Mouse (Mus musculus) limb, embryonic 11.5 days (tissue): ENCODE measurements around the gene Tmem198. TPM values are rescaled to one million over a fixed set of nuclear protein-coding genes. Genes with fewer than 3 reads are reported as not detected.
A peak's percentile ranks its signal among the peaks of the same experiment; 100 is the strongest.

Experiments used
- ATAC-seq: fragments of 200-750 bp; cut with Nextera tagmentation; 2 replicates; pipeline ENCODE4 v1.8.0; 2017; ENCODE audit warnings: low read depth; ENCODE audit not compliant: insufficient number of reproducible peaks, low FRiP score, low TSS enrichment
- DNase-seq: peaks from one replicate; pipeline ENCODE4 v3.0.0-alpha.2; 2015; ENCODE audit warnings: low spot score
- H3K27ac ChIP-seq: fragments of 300-500 bp; sonication (generic); replicated peaks from 2 replicates; pipeline ENCODE4 v1.5.1; 2014; ENCODE audit warnings: low read depth, mild to moderate bottlenecking, low read length
- H3K27me3 ChIP-seq: fragments of 300-500 bp; sonication (generic); 2 replicates; pipeline ENCODE4 v1.6.1; 2014; ENCODE audit warnings: mild to moderate bottlenecking, low read length, mixed read lengths; ENCODE audit not compliant: control insufficient read depth, insufficient read depth
- H3K36me3 ChIP-seq: fragments of 300-500 bp; sonication (generic); 2 replicates; pipeline ENCODE4 v1.6.1; 2014; ENCODE audit warnings: mild to moderate bottlenecking, low read length, moderate library complexity, mixed read lengths; ENCODE audit not compliant: control insufficient read depth, insufficient read depth
- H3K4me1 ChIP-seq: fragments of 300-500 bp; sonication (generic); 2 replicates; pipeline ENCODE4 v1.6.1; 2014; ENCODE audit warnings: low read length, mixed read lengths; ENCODE audit not compliant: control insufficient read depth, insufficient read depth
- H3K4me2 ChIP-seq: fragments of 300-500 bp; sonication (generic); 2 replicates; pipeline ENCODE4 v1.6.1; 2014; ENCODE audit warnings: low read depth, mild to moderate bottlenecking, moderate library complexity; ENCODE audit not compliant: severe bottlenecking
- H3K4me3 ChIP-seq: fragments of 300-500 bp; sonication (generic); 2 replicates; pipeline ENCODE4 v1.5.1; 2014; ENCODE audit warnings: low read depth, low read length
- H3K9ac ChIP-seq: fragments of 300-500 bp; sonication (generic); 2 replicates; pipeline ENCODE4 v1.6.1; 2014; ENCODE audit warnings: mild to moderate bottlenecking, low read length
- H3K9me3 ChIP-seq: fragments of 300-500 bp; sonication (generic); 2 replicates; pipeline ENCODE4 v1.6.1; 2016; ENCODE audit warnings: low read length; ENCODE audit not compliant: control insufficient read depth
- WGBS: fragments of 180-500 bp; shearing (Covaris S2); extraction: QIAGEN DNeasy Blood & Tissue Kit; methylation state at CpG from one replicate; pipeline ENCODE4 v1.1.7; 2014; 5-methylcytosine and 5-hydroxymethylcytosine counted together
- polyA plus RNA-seq: library from polyadenylated mRNA; unstranded; fragments of >200 nt; fragmentation: Nextera tagmentation; extraction: Ambion mirVana; gene quantifications from 2 replicates; pipeline ENCODE4 v1.2.1, GENCODE M21; 2014

The Tmem198 gene
- polyA plus RNA-seq, 1 experiment from 2014 or later = 0.17 TPM

DNA sequence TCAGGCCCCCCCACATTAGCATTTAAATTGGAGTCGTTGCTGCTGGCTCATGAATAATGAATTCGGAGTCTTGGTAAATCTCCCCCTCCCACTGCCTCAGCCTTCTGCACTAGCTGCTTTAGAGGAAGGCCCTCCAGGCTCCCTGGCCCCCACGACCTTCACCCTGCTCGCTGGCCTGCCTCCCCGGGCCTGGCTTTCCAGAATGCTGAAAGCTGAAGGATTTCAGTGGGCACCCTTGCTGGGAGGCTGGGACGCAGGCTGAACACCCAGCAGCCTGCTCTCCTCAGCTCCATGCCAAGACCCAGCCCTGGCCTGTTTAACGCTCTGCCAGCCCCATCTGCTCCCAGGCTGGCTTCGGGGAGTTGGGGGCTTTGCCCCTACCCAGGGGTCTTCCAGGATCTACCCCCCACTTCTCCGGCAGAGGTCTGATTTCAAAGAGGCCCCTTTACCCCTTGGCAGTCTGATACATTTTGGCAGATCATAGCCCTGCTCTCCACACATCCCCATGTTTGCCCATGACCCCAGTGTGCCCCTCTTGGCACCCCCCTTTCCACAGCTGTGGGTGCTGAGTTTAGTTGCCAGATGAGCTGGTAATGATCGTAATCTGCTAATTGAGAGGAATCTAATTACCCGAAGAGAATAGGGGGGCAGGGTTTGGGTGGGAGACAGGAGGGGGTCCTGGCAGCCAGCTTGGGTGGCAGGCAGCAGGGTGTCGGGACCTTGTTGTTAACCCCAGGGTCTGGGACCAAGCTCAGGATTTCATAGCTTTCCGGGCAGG, 35.9 kb upstream of the Tmem198 start:
- WGBS = 24% methylated on average over 13 of the region's 13 CpGs
- no peak for ATAC-seq
- Histone ChIP-seq H3K27me3 (peaks cover 16% of the 10 kb centered on the region), H3K36me3 (0 out of 2 replicates have a peak, but pooled peaks cover 2% of the 10 kb centered on the region), H3K27ac (0 out of 2 replicates have a peak overlapping the region, but pooled peaks have one; percentile 8), H3K4me1 (peaks cover 50% of the 10 kb centered on the region), H3K9me3 (no peaks in the 10 kb centered on the region), H3K4me2 (no peak overlapping the region), H3K9ac (0 out of 2 replicates have a peak overlapping the region, but pooled peaks have one; percentile 30), H3K4me3 (no peak overlapping the region)
- DNase-seq = no peak

DNA sequence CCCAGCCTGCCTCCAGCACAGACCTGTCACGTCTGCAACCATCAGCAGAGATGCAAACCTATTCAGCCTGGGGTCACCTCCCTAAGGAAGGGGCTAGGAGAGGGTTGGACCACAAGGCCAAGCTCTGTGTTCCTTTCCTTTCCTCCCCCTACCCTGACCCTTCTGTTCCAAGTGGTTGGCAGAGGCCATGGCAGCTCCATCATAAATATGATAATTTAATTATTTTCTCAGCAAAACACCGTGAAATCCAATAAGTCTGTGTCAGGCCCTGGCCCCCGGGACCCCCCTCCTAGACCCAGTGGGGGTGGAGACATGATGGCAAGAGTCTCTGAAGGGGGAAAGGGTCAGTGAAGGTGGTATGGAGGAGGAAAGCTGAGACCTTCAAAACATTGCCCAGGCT, 35.1 kb upstream of the Tmem198 start:
- H3K9me3 ChIP-seq = no peaks in the 10 kb centered on the region
- H3K4me1 ChIP-seq = peaks cover 57% of the 10 kb centered on the region
- no peak overlapping the region for H3K4me2 ChIP-seq
- ATAC-seq = no peak
- 46% methylated on average over 3 of the region's 3 CpGs for WGBS
- DNase-seq = no peak
- H3K27me3 ChIP-seq = peaks cover 23% of the 10 kb centered on the region
- H3K36me3 ChIP-seq = 0 out of 2 replicates have a peak, but pooled peaks cover 2% of the 10 kb centered on the region
- H3K4me3 ChIP-seq = no peak overlapping the region
- no peak overlapping the region for H3K9ac ChIP-seq
- H3K27ac ChIP-seq = no peak overlapping the region

DNA sequence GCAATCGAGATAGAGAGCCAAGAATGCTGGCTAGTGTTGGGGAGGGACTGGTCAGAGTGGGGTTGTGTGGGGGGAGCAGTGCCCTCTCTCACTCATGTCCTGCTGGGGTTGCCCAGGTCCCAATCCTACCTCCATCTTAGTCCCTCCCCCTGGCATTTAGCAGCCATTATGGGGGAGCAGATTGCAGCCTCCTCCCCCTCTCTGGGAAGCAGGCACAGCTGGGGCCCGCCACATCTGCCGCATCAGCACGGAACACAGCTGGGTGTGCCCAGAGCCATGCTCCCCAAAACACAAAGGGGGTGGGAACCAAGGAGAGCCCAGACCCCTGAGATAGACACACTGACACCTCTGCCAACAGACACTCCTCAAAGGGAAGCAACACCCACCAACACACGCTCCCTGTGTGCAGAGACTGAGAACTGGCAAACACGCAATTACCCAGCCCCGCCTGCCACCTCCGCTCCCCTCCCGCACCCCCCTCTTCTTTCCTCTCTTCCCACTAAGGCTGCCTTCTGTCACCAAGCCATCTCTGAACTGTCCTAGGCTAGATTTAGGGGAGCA, 34.1 kb upstream of the Tmem198 start:
- no peak for ATAC-seq
- 10% methylated on average over 9 of the region's 9 CpGs for WGBS

DNA sequence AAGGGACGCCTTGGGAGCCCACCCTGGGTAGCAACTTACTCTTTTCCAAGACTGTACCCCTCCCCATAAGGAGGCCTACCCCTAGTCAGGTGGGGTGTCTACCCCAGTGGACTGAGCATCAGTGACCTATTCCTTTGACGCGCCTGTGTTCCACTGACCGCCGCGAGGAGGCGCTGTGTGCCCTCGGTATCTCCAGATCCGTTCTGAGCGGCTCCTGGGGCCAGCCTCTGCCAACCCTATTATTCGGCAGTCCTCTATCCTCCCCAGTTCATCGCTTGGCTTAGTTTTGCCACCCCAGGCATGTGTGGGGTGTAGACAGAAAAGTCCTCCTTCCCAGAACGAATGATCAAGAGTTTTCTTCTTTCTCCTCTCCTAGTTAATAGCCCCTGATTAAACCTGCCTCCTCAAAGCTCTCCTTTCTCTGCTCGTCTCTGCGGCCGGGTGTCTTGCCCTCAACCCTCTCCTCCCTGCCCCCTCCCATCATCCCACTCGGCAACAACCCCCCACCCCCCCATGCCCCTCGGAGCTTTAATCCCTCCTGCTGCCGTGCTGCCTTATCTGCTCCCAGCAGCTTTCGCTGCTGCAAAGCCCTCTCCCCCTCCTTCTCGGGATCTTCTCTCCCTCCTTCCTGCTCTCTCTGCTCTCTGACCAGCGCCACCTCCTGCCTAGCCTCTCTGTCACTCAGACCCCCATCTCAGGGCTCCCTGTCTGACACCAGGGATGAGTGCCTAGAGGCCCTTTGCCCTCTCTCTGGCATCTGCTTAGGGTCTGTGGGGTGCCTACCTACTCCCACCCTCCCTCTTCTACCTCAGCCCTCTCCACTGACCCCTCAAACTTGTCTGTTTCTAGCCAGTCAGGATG, 33.4 kb upstream of the Tmem198 start:
- WGBS = under 1% methylated on average over 22 of the region's 22 CpGs
- ATAC-seq (peak; percentile 2; the same call in 1 of the 2 replicates), DNase-seq (peak; percentile 87)
- H3K27ac ChIP-seq = no peak overlapping the region
- no peak overlapping the region for H3K9ac ChIP-seq
- H3K4me3 ChIP-seq = no peak overlapping the region; the same call in 1 of the 2 replicates
- H3K27me3 ChIP-seq = peaks cover 41% of the 10 kb centered on the region
- peak overlapping the region; percentile 27; the same call in 1 of the 2 replicates for H3K4me2 ChIP-seq
- 0 out of 2 replicates have a peak, but pooled peaks cover 2% of the 10 kb centered on the region for H3K36me3 ChIP-seq
- peaks cover 74% of the 10 kb centered on the region for H3K4me1 ChIP-seq
- H3K9me3 ChIP-seq = no peaks in the 10 kb centered on the region

More for the DNA sequence above, 34.1 kb upstream of the Tmem198 start:
- Histone ChIP-seq H3K27ac (no peak overlapping the region), H3K27me3 (peaks cover 33% of the 10 kb centered on the region), H3K4me1 (peaks cover 66% of the 10 kb centered on the region), H3K36me3 (0 out of 2 replicates have a peak, but pooled peaks cover 2% of the 10 kb centered on the region), H3K9me3 (no peaks in the 10 kb centered on the region), H3K4me3 (no peak overlapping the region; the same call in 1 of the 2 replicates), H3K4me2 (no peak overlapping the region), H3K9ac (no peak overlapping the region)
- DNase-seq = no peak

DNA sequence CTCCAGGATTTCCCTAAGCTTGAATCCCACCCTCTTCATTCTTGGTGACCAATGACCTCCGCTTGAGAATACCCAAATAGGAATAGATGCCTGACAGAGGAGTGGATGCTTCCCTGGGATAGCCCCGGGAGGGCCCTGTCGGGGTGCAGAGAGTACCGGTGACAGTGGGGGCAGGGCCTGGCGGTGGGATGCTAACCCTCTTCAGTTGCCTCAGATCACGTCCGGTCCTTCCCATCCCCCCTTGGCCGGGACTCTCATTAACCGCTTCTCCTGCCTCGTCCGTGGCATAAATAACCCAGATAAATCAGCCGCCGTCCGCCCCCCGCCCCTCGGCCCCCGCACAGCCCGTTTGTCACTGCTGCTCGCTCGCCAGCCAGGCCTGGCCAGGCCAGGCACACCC, 32.7 kb upstream of the Tmem198 start:
- Histone ChIP-seq H3K4me1 (peaks cover 75% of the 10 kb centered on the region), H3K27me3 (peaks cover 47% of the 10 kb centered on the region), H3K9ac (no peak overlapping the region), H3K9me3 (no peaks in the 10 kb centered on the region), H3K27ac (no peak overlapping the region), H3K4me3 (no peak overlapping the region), H3K36me3 (0 out of 2 replicates have a peak, but pooled peaks cover 2% of the 10 kb centered on the region), H3K4me2 (peak overlapping the region; percentile 27; the same call in 1 of the 2 replicates)
- WGBS = 1% methylated on average over 18 of the region's 20 CpGs
- DNase-seq (no peak), ATAC-seq (no peak)

- Histone ChIP-seq H3K9ac (no peak overlapping the region), H3K4me1 (peaks cover 75% of the 10 kb centered on the region), H3K36me3 (0 out of 2 replicates have a peak, but pooled peaks cover 2% of the 10 kb centered on the region), H3K9me3 (no peaks in the 10 kb centered on the region), H3K4me3 (no peak overlapping the region), H3K27me3 (peaks cover 54% of the 10 kb centered on the region), H3K4me2 (peak overlapping the region; percentile 20), H3K27ac (no peak overlapping the region)
- peak; percentile 40 for DNase-seq
- ATAC-seq = no peak; the same call in 1 of the 2 replicates
- 0% methylated on average over 10 of the region's 10 CpGs for WGBS
These were observed 31.9 kb upstream of the Tmem198 start for GRCm38 (mm10) chr1:75447265-75448051.

GRCm38 (mm10) chr1:75448052-75448431, 31.3 kb upstream of the Tmem198 start:
- under 1% methylated on average over 7 of the region's 7 CpGs for WGBS
- ATAC-seq = no peak
- no peak overlapping the region for H3K27ac ChIP-seq
- no peak overlapping the region for H3K9ac ChIP-seq
- peak; percentile 47 for DNase-seq
- peaks cover 79% of the 10 kb centered on the region for H3K4me1 ChIP-seq
- peak overlapping the region; percentile 20 for H3K4me2 ChIP-seq
- no peaks in the 10 kb centered on the region for H3K9me3 ChIP-seq
- peaks cover 55% of the 10 kb centered on the region for H3K27me3 ChIP-seq
- H3K4me3 ChIP-seq = no peak overlapping the region
- H3K36me3 ChIP-seq = 0 out of 2 replicates have a peak, but pooled peaks cover 2% of the 10 kb centered on the region
